Mouse (Mus musculus): ENCODE results near the gene Gm12394. TPM values are rescaled to one million over a fixed set of nuclear protein-coding genes. Genes with fewer than 3 reads are reported as not detected.
"Not testable (repeated sequence)": the region's sequence is repeated elsewhere in the genome, so short reads cannot be mapped to it uniquely, and the experiment has no call there.

The Gm12394 gene
- polyA plus RNA-seq, 1 experiment from 2014 or later: 0.10 TPM

- H3K9ac ChIP-seq (ENCODE audit: low read length); H3K27ac ChIP-seq (ENCODE audit: low read depth, low read length); H3K9me3 ChIP-seq (replicated peaks; ENCODE audit: control insufficient read depth, low read length); H3K4me2 ChIP-seq (ENCODE audit: low read length); DNase-seq (ENCODE audit: low spot score); H3K4me3 ChIP-seq (ENCODE audit: low read depth, low read length); H3K36me3 ChIP-seq (ENCODE audit: control insufficient read depth, insufficient read depth, low read length); ATAC-seq; H3K4me1 ChIP-seq (ENCODE audit: control insufficient read depth, insufficient read depth, low read length); H3K27me3 ChIP-seq (replicated peaks; ENCODE audit: control insufficient read depth, insufficient read depth, low read length): not testable (repeated sequence)
- WGBS: no CpG with 5 or more reads among the region's 13 CpGs
Measured at GRCm38 (mm10) chr4:42735245-42735644, 121.3 kb downstream of the Gm12394 start, which contains the start of gene 4930578G10Rik. Gene 4930578G10Rik, plus strand, starts transcription at chr4:42735545.

Other genes starting within 250 kb of the Gm12394 start
- gene Gm10591, start 244.6 kb downstream of the Gm12394 start, polyA plus RNA-seq (2014; fragmentation: Nextera tagmentation; extraction: Ambion mirVana): not detected in 2 replicates
- not detected in 2 replicates for gene Gm2564, start 227.1 kb downstream of the Gm12394 start, polyA plus RNA-seq (2014; fragmentation: Nextera tagmentation; extraction: Ambion mirVana)
- not detected in 2 replicates for gene Ccl27b, start 201.5 kb downstream of the Gm12394 start, polyA plus RNA-seq (2014; fragmentation: Nextera tagmentation; extraction: Ambion mirVana)
- not detected in 2 replicates for gene Il11ra2, start 194.9 kb downstream of the Gm12394 start, polyA plus RNA-seq (2014; fragmentation: Nextera tagmentation; extraction: Ambion mirVana)
- 0.51 and 0.52 TPM in 2 replicates for gene 4930578G10Rik, start 121.2 kb downstream of the Gm12394 start, polyA plus RNA-seq (2014; fragmentation: Nextera tagmentation; extraction: Ambion mirVana)
- not detected in 2 replicates for gene Ccl19, start 100.2 kb downstream of the Gm12394 start, polyA plus RNA-seq (2014; fragmentation: Nextera tagmentation; extraction: Ambion mirVana)
- gene Ccl21a, start 82.8 kb downstream of the Gm12394 start, polyA plus RNA-seq (2014; fragmentation: Nextera tagmentation; extraction: Ambion mirVana): 0.55 and 0.80 TPM in 2 replicates
- not detected in 2 replicates for gene Fam205a1, start 2.9 kb downstream of the Gm12394 start, polyA plus RNA-seq (2014; fragmentation: Nextera tagmentation; extraction: Ambion mirVana)
- 0.64 and 0.98 TPM in 2 replicates for gene Fam205c, start 17.5 kb upstream of the Gm12394 start, polyA plus RNA-seq (2014; fragmentation: Nextera tagmentation; extraction: Ambion mirVana)
- 11.8 and 17.2 TPM in 2 replicates for gene Phf24, start 59.9 kb upstream of the Gm12394 start, polyA plus RNA-seq (2014; fragmentation: Nextera tagmentation; extraction: Ambion mirVana)
- 52.1 and 61.1 TPM in 2 replicates for gene Dnajb5, start 93.0 kb upstream of the Gm12394 start, polyA plus RNA-seq (2014; fragmentation: Nextera tagmentation; extraction: Ambion mirVana)
- 0.47 and 0.53 TPM in 2 replicates for gene 1700022I11Rik, start 112.8 kb upstream of the Gm12394 start, polyA plus RNA-seq (2014; fragmentation: Nextera tagmentation; extraction: Ambion mirVana)
- gene Vcp, start 143.7 kb upstream of the Gm12394 start, polyA plus RNA-seq (2014; fragmentation: Nextera tagmentation; extraction: Ambion mirVana): 446 and 480 TPM in 2 replicates
- gene Fancg, start 153.7 kb upstream of the Gm12394 start, polyA plus RNA-seq (2014; fragmentation: Nextera tagmentation; extraction: Ambion mirVana): 17.3 and 26.1 TPM in 2 replicates
- 18.1 and 18.2 TPM in 2 replicates for gene Pigo, start 169.0 kb upstream of the Gm12394 start, polyA plus RNA-seq (2014; fragmentation: Nextera tagmentation; extraction: Ambion mirVana)
- 302 and 334 TPM in 2 replicates for gene Stoml2, start 174.9 kb upstream of the Gm12394 start, polyA plus RNA-seq (2014; fragmentation: Nextera tagmentation; extraction: Ambion mirVana)
- gene Fam214b, start 189.4 kb upstream of the Gm12394 start, polyA plus RNA-seq (2014; fragmentation: Nextera tagmentation; extraction: Ambion mirVana): 19.3 and 26.7 TPM in 2 replicates
- 8.1 and 12.3 TPM in 2 replicates for gene Unc13b, start 202.2 kb upstream of the Gm12394 start, polyA plus RNA-seq (2014; fragmentation: Nextera tagmentation; extraction: Ambion mirVana)

Data from forebrain, embryonic 14.5 days (tissue).